Mouse (Mus musculus): ENCODE data around the gene Pfas. TPM values are rescaled to one million over a fixed set of nuclear protein-coding genes. Genes with fewer than 3 reads are reported as not detected.
A peak's percentile ranks its signal among the peaks of the same experiment; 100 is the strongest.

Pfas gene
- polyA plus RNA-seq, 1 experiment from 2014 or later, result 33.9 TPM

Small RNAs within 50 kb of the gene (microRNA-seq; reads per million reads assigned to microRNA genes)
- gene Mir3062, result 1.7 reads per million, percentile 5 among the genes with 10 or more reads in this experiment

Other genes starting within 250 kb of the Pfas start
- gene Ndel1, start 136.6 kb downstream of the Pfas start, polyA plus RNA-seq (2015; fragmentation: Nextera tagmentation; extraction: Ambion mirVana), result 90.9 and 96.3 TPM in 2 replicates
- gene Rnf222, start 119.9 kb downstream of the Pfas start, polyA plus RNA-seq (2015; fragmentation: Nextera tagmentation; extraction: Ambion mirVana), result 0.05 and 0.17 TPM in 2 replicates
- gene Rpl26, start 106.9 kb downstream of the Pfas start, polyA plus RNA-seq (2015; fragmentation: Nextera tagmentation; extraction: Ambion mirVana), result 897 and 905 TPM in 2 replicates
- gene Odf4, start 81.4 kb downstream of the Pfas start, polyA plus RNA-seq (2015; fragmentation: Nextera tagmentation; extraction: Ambion mirVana), result not detected in 2 replicates
- 20.0 and 23.0 TPM in 2 replicates for gene Arhgef15, start 51.0 kb downstream of the Pfas start, polyA plus RNA-seq (2015; fragmentation: Nextera tagmentation; extraction: Ambion mirVana)
- gene Slc25a35, start 40.3 kb downstream of the Pfas start, polyA plus RNA-seq (2015; fragmentation: Nextera tagmentation; extraction: Ambion mirVana), result 7.6 and 7.9 TPM in 2 replicates
- 62.3 and 63.9 TPM in 2 replicates for gene Rangrf, start 33.3 kb downstream of the Pfas start, polyA plus RNA-seq (2015; fragmentation: Nextera tagmentation; extraction: Ambion mirVana)
- gene Ctc1, start 7.5 kb upstream of the Pfas start, polyA plus RNA-seq (2015; fragmentation: Nextera tagmentation; extraction: Ambion mirVana), result 64.1 and 68.0 TPM in 2 replicates
- gene Aurkb, start 37.2 kb upstream of the Pfas start, polyA plus RNA-seq (2015; fragmentation: Nextera tagmentation; extraction: Ambion mirVana), result 176 and 177 TPM in 2 replicates
- 8.0 and 9.1 TPM in 2 replicates for gene Borcs6, start 51.3 kb upstream of the Pfas start, polyA plus RNA-seq (2015; fragmentation: Nextera tagmentation; extraction: Ambion mirVana)
- 61.0 and 68.1 TPM in 2 replicates for gene Tmem107, start 62.3 kb upstream of the Pfas start, polyA plus RNA-seq (2015; fragmentation: Nextera tagmentation; extraction: Ambion mirVana)
- 81.5 and 114 TPM in 2 replicates for gene Vamp2, start 80.0 kb upstream of the Pfas start, polyA plus RNA-seq (2015; fragmentation: Nextera tagmentation; extraction: Ambion mirVana)
- gene Per1, start 86.8 kb upstream of the Pfas start, polyA plus RNA-seq (2015; fragmentation: Nextera tagmentation; extraction: Ambion mirVana), result 11.4 and 15.6 TPM in 2 replicates
- gene Hes7, start 111.9 kb upstream of the Pfas start, polyA plus RNA-seq (2015; fragmentation: Nextera tagmentation; extraction: Ambion mirVana), result 0.39 and 0.51 TPM in 2 replicates
- 0.33 and 0.42 TPM in 2 replicates for gene 9130213A22Rik, start 114.1 kb upstream of the Pfas start, polyA plus RNA-seq (2015; fragmentation: Nextera tagmentation; extraction: Ambion mirVana)
- 0.32 and 0.76 TPM in 2 replicates for gene Aloxe3, start 117.4 kb upstream of the Pfas start, polyA plus RNA-seq (2015; fragmentation: Nextera tagmentation; extraction: Ambion mirVana)
- 0.30 and 0.41 TPM in 2 replicates for gene Alox12b, start 148.5 kb upstream of the Pfas start, polyA plus RNA-seq (2015; fragmentation: Nextera tagmentation; extraction: Ambion mirVana)
- gene Alox8, start 189.4 kb upstream of the Pfas start, polyA plus RNA-seq (2015; fragmentation: Nextera tagmentation; extraction: Ambion mirVana), result 0.46 and 0.72 TPM in 2 replicates
- 0.17 and 0.27 TPM in 2 replicates for gene Gucy2e, start 228.6 kb upstream of the Pfas start, polyA plus RNA-seq (2015; fragmentation: Nextera tagmentation; extraction: Ambion mirVana)

Data from kidney, embryonic 16.5 days (tissue).